Mouse (Mus musculus) spleen, postnatal 4 days (tissue): ENCODE measurements around the gene Rab1b.
"Not testable (repeated sequence)": the region's sequence is repeated elsewhere in the genome, so short reads cannot be mapped to it uniquely, and the experiment has no call there.

Source experiments
- DNase-seq, 2 experiments: peaks; one replicate each; pipeline ENCODE4 v3.0.0; 2022; ENCODE audit warnings: low spot score in 2 of 2

Gene Rab1b

GRCm38 (mm10) chr19:5106731-5107191 lies at the start of gene Rab1b:
Gene Rab1b, minus strand, starts transcription at chr19:5107072.
- DNase-seq = peak; percentile 99

- DNase-seq = no peak
These were observed 45.4 kb upstream of the Rab1b start for GRCm38 (mm10) chr19:5152261-5152660.

- DNase-seq = no peak
These were observed 44.9 kb upstream of the Rab1b start for GRCm38 (mm10) chr19:5151741-5152140.

GRCm38 (mm10) chr19:5151331-5151730 lies 44.5 kb upstream of the Rab1b start:
- peak; percentile 55 to 78 for DNase-seq

- no peak for DNase-seq
These were observed 43.5 kb upstream of the Rab1b start for GRCm38 (mm10) chr19:5150358-5150757.

GRCm38 (mm10) chr19:5149041-5149440 lies 42.2 kb upstream of the Rab1b start:
- DNase-seq = not testable (repeated sequence)

GRCm38 (mm10) chr19:5139640-5140039 lies 32.8 kb upstream of the Rab1b start:
- DNase-seq = peak in 1 of 2 experiments; percentile 39

GRCm38 (mm10) chr19:5131237-5131636 lies 24.4 kb upstream of the Rab1b start:
- no peak for DNase-seq

GRCm38 (mm10) chr19:5129770-5130169 lies 22.9 kb upstream of the Rab1b start:
- no peak for DNase-seq

- no peak for DNase-seq
These were observed 17.3 kb upstream of the Rab1b start for GRCm38 (mm10) chr19:5124055-5124614.

- DNase-seq = no peak
These were observed 16.4 kb upstream of the Rab1b start for GRCm38 (mm10) chr19:5123241-5123640.

- DNase-seq = no peak
These were observed 15.6 kb upstream of the Rab1b start for GRCm38 (mm10) chr19:5122492-5122891.

GRCm38 (mm10) chr19:5118384-5118698 lies 11.5 kb upstream of the Rab1b start, which contains the start of gene Klc2:
Gene Klc2, minus strand, starts transcription at chr19:5118560.
- DNase-seq = no peak

GRCm38 (mm10) chr19:5117494-5118383 lies 10.9 kb upstream of the Rab1b start:
- DNase-seq = peak; percentile 80 to 93

- DNase-seq = no peak
These were observed 6.9 kb upstream of the Rab1b start for GRCm38 (mm10) chr19:5113783-5114182.

GRCm38 (mm10) chr19:5109659-5110453 lies 3.0 kb upstream of the Rab1b start:
- DNase-seq = peak; percentile 33 to 76

- DNase-seq = no peak
These were observed 1.8 kb upstream of the Rab1b start for GRCm38 (mm10) chr19:5108702-5109101.

- DNase-seq = peak in 1 of 2 experiments; percentile 25
These were observed 1.4 kb upstream of the Rab1b start for GRCm38 (mm10) chr19:5108271-5108575.

GRCm38 (mm10) chr19:5107556-5108270 lies 841 bp upstream of the Rab1b start:
- DNase-seq = no peak

GRCm38 (mm10) chr19:5106074-5106473 lies 798 bp downstream of the Rab1b start:
- DNase-seq = no peak

- peak; percentile 47 to 79 for DNase-seq
These were observed 8.3 kb downstream of the Rab1b start, which contains the start of gene Cnih2 for GRCm38 (mm10) chr19:5098363-5099143. Gene Cnih2, minus strand, starts transcription at chr19:5098521.
